Mouse (Mus musculus) embryonic facial prominence, embryonic 15.5 days (tissue): ENCODE measurements around the gene Oasl1. TPM values are rescaled to one million over a fixed set of nuclear protein-coding genes. Genes with fewer than 3 reads are reported as not detected.
A peak's percentile ranks its signal among the peaks of the same experiment; 100 is the strongest.
"Not testable (repeated sequence)": the region's sequence is repeated elsewhere in the genome, so short reads cannot be mapped to it uniquely, and the experiment has no call there.

Experiments
- ATAC-seq: fragments of 200-750 bp; cut with Nextera tagmentation; 2 replicates; pipeline ENCODE4 v1.8.0; 2017; ENCODE audit warnings: low read depth, moderate TSS enrichment; ENCODE audit not compliant: insufficient number of reproducible peaks, low FRiP score, low TSS enrichment
- H3K27ac ChIP-seq: fragments of 300-500 bp; sonication (generic); replicated peaks from 2 replicates; pipeline ENCODE4 v1.5.1; 2015; ENCODE audit warnings: mild to moderate bottlenecking, inconsistent platforms
- H3K27me3 ChIP-seq: fragments of 300-500 bp; sonication (generic); 2 replicates; pipeline ENCODE4 v1.6.1; 2015; ENCODE audit warnings: inconsistent platforms
- H3K36me3 ChIP-seq: fragments of 300-500 bp; sonication (generic); 2 replicates; pipeline ENCODE4 v1.6.1; 2015; ENCODE audit warnings: mild to moderate bottlenecking, inconsistent platforms
- H3K4me1 ChIP-seq: fragments of 300-500 bp; sonication (generic); 2 replicates; pipeline ENCODE4 v1.6.1; 2015; ENCODE audit warnings: inconsistent platforms
- H3K4me2 ChIP-seq: fragments of 300-500 bp; sonication (generic); replicated peaks from 2 replicates; pipeline ENCODE4 v1.6.1; 2015; ENCODE audit warnings: mild to moderate bottlenecking, inconsistent platforms
- H3K4me3 ChIP-seq: fragments of 300-500 bp; sonication (generic); replicated peaks from 2 replicates; pipeline ENCODE4 v1.5.1; 2015; ENCODE audit warnings: mild to moderate bottlenecking, inconsistent platforms
- H3K9ac ChIP-seq: fragments of 300-500 bp; sonication (generic); 2 replicates; pipeline ENCODE4 v1.6.1; 2015; ENCODE audit warnings: inconsistent platforms
- H3K9me3 ChIP-seq: fragments of 300-500 bp; sonication (generic); replicated peaks from 2 replicates; pipeline ENCODE4 v1.6.1; 2016; ENCODE audit warnings: inconsistent platforms
- WGBS: fragments of 180-500 bp; shearing (Covaris S2); methylation state at CpG from one replicate; pipeline ENCODE4 v1.1.7; 2015; 5-methylcytosine and 5-hydroxymethylcytosine counted together
- polyA plus RNA-seq: library from polyadenylated mRNA; unstranded; fragments of >200 nt; fragmentation: Nextera tagmentation; extraction: Ambion mirVana; gene quantifications from 2 replicates; pipeline ENCODE4 v1.2.1, GENCODE M21; 2015

Gene Oasl1
- polyA plus RNA-seq, 1 experiment from 2014 or later = 0.89 TPM

DNA sequence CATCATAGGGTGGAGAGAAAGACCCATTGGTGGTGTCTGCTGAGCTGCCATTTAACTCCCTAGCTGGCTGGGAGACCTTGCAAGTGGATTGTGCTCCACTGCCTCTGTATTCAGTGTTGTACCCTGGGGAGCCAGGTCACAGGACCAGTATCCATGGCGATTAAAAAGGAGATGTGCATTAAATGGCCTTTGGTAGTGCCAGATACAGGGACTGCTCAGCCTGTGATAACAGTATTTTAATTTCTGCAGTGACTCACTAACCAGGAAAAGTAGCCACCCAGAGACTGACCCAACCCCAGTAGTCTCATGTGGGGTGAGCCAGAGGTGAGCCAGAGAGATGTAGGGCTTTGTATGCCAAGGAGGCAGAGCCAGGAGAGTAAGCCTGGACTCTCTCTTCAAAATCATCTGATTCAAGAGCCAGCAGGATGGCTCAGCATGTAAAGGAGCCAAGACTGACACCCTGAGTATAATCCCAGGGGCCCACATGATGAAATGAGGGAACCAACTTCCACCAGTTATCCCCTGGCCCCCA is 3.2 kb downstream of the Oasl1 start:
- H3K36me3 ChIP-seq = no peaks in the 10 kb centered on the region
- H3K27me3 ChIP-seq = no peaks in the 10 kb centered on the region

DNA sequence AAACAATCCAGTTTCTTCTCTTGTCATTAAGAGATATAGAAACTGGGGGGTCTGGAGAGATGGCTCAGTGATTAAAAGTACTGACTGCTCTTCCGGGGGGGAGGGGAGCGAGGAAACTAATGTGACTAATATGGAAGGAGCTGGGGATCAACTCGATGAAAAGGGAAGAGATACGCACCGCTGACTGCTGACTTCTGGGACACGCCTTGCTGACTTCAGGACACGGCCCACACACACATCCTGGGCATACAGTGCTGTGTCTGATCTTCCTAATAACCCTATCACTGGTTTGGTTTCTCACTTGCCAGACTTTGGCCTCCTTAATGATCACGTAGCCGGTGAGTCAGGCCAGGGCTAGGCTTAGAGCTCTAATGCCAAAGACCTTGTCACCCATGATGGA is 3.7 kb downstream of the Oasl1 start:
- ATAC-seq = no peak
- Histone ChIP-seq H3K9me3 (no peaks in the 10 kb centered on the region), H3K27me3 (no peaks in the 10 kb centered on the region), H3K4me1 (peaks cover 3% of the 10 kb centered on the region; the same call in 1 of the 2 replicates), H3K36me3 (no peaks in the 10 kb centered on the region), H3K4me3 (no peak overlapping the region), H3K9ac (no peak overlapping the region), H3K27ac (no peak overlapping the region), H3K4me2 (no peak overlapping the region)
- 79% methylated on average over 9 of the region's 9 CpGs for WGBS

More for the DNA sequence above, 3.2 kb downstream of the Oasl1 start:
- Histone ChIP-seq H3K9ac (no peak overlapping the region), H3K27ac (no peak overlapping the region), H3K4me1 (peaks cover 3% of the 10 kb centered on the region; the same call in 1 of the 2 replicates), H3K4me2 (no peak overlapping the region), H3K4me3 (no peak overlapping the region), H3K9me3 (no peaks in the 10 kb centered on the region)
- ATAC-seq = no peak
- WGBS = 72% methylated on average over 1 of the region's 1 CpGs

DNA sequence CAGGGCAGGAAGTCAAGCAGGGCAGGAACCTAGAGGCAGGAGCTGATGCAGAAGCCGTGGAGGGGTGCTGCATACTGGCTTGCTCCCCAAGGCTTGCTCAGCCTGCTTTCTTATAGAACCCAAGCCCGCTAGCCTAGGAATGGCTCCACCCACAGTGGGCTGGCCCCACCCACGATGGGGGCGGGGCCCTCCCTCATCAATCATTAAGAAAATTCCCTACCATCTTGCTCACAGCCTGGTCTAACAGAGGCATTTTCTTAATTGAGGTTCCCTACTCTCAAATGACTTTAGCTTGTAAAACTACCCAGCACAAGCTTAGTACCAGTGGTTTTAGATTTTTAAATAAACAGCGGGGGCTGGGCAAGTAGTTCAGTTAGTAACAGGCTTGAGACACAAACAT is 8.6 kb downstream of the Oasl1 start:
- WGBS = 57% methylated on average over 5 of the region's 5 CpGs
- Histone ChIP-seq H3K36me3 (no peaks in the 10 kb centered on the region), H3K4me3 (no peak overlapping the region), H3K9ac (no peak overlapping the region), H3K9me3 (no peaks in the 10 kb centered on the region), H3K4me2 (no peak overlapping the region), H3K27ac (no peak overlapping the region), H3K4me1 (no peaks in the 10 kb centered on the region), H3K27me3 (no peaks in the 10 kb centered on the region)
- ATAC-seq = no peak

DNA sequence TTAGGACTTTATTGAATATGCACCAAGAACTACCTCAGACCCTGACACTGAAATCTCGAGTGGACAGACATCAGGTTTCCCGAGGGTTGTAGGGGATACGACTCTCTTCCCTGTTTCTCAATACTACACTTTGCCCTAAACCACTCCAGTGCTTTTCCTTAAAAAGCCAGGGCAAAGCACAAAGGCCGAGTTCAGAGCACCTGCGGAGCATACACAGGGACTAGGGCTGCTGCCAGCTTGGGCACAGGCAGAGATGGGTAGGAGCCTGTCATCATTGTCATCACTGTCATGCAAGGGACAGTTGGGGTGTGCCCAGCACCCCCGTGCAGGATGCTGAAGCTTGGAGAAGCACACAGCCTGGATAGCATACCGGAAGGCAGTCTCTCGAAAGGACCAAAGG is 10.2 kb downstream of the Oasl1 start:
- no peak overlapping the region for H3K4me3 ChIP-seq
- no peaks in the 10 kb centered on the region for H3K9me3 ChIP-seq
- WGBS = 81% methylated on average over 8 of the region's 8 CpGs
- no peak for ATAC-seq
- no peaks in the 10 kb centered on the region for H3K27me3 ChIP-seq
- no peaks in the 10 kb centered on the region for H3K4me1 ChIP-seq
- H3K27ac ChIP-seq = no peak overlapping the region
- H3K9ac ChIP-seq = no peak overlapping the region
- H3K4me2 ChIP-seq = no peak overlapping the region
- H3K36me3 ChIP-seq = no peaks in the 10 kb centered on the region

DNA sequence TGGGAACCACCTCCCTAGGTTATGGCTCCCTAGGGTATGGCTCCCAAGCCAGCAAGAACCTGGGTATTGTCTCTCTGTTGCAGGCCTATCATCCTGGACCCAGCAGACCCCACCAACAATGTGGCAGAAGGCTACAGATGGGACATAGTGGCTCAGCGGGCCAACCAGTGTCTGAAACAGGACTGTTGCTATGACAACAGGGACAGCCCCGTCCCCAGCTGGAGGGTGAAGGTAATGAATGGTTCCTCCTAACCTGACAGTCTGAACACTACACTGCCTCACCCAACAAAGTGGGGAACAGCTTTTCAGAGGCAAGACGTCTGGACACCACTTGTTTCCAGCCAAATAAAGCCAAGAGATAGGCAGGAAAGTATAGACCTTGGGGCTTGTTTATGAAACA is 12.8 kb downstream of the Oasl1 start:
- Histone ChIP-seq H3K4me2 (no peak overlapping the region), H3K9ac (no peak overlapping the region), H3K4me3 (no peak overlapping the region), H3K36me3 (no peaks in the 10 kb centered on the region), H3K4me1 (no peaks in the 10 kb centered on the region), H3K27ac (no peak overlapping the region), H3K27me3 (no peaks in the 10 kb centered on the region), H3K9me3 (no peaks in the 10 kb centered on the region)
- ATAC-seq = peak; percentile 37; the same call in 1 of the 2 replicates
- WGBS = 29% methylated on average over 3 of the region's 3 CpGs

DNA sequence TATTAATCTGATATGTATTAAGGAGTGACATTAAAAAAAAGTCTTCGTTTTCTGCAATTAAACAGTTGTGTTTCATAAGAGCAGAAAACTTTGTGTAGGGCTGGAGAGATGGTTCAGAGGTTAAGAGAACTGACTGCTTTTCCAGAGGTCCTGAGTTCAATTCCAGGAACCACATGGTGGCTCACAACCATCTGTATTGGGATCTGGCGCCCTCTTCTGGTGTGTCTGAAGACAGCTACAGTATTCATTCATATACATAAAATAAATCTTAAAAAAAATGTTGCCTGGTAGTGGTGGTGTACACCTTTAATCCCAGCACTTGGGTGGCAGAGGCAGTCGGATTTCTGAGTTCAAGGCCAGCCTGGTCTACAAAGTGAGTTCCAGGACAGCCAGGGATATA is 18.1 kb downstream of the Oasl1 start:
- not testable (repeated sequence) for ATAC-seq, H3K9ac ChIP-seq, H3K27me3 ChIP-seq, H3K27ac ChIP-seq, H3K9me3 ChIP-seq, H3K4me1 ChIP-seq
- Histone ChIP-seq H3K4me2 (0 out of 2 replicates have a peak overlapping the region, but pooled peaks have one; percentile 77), H3K36me3 (peaks cover 10% of the 10 kb centered on the region), H3K4me3 (peak overlapping the region; percentile 96; the same call in 1 of the 2 replicates)
- WGBS = 56% methylated on average over 3 of the region's 3 CpGs

DNA sequence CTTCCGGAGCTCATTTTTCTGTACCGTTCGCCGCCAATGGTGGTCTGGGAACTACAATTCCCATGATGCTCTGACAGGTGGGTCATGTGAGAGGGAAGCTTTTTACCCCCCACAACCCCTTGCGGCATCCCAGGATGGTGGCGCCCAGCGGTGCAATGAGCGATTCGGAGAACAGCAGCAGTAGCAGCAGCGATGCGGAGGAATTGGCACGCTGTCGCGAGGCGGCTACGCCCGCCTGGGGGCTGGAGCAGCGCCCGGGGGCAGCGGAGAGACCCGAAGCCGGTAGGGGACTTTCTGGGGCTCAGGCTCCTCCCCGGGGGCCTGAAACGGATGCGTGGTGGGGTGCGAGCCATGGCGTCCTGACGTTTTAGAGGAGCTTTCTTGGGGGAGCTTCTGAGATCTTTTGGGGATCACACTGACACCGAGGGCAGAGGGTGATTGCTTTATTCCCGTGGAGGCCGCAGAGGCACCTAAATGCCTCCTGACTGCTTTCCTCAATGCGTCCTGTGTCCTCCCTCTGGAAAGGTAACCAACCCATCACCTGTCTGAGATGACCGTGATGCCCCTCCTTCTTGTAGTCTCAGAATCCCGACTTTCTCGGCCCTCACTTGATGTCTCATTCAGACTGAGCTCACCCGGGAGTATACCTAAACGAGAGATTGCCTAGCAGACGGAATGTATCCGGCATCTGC is 19.2 kb downstream of the Oasl1 start, which contains the start of gene 2210016L21Rik:
TSS of gene 2210016L21Rik (plus strand) at position 85 of the 692 bp plus-strand sequence.
- H3K27me3 ChIP-seq = no peaks in the 10 kb centered on the region
- ATAC-seq = peak; percentile 89
- peaks cover 21% of the 10 kb centered on the region for H3K36me3 ChIP-seq
- under 1% methylated on average over 39 of the region's 39 CpGs for WGBS
- H3K4me1 ChIP-seq = peaks cover 5% of the 10 kb centered on the region; the same call in 1 of the 2 replicates
- H3K27ac ChIP-seq = peak within 1 kb of the TSS; percentile 86
- no peaks in the 10 kb centered on the region for H3K9me3 ChIP-seq
- peak within 1 kb of the TSS; percentile 91 for H3K9ac ChIP-seq
- H3K4me2 ChIP-seq = peak within 1 kb of the TSS; percentile 77
- H3K4me3 ChIP-seq = peak within 1 kb of the TSS; percentile 96

DNA sequence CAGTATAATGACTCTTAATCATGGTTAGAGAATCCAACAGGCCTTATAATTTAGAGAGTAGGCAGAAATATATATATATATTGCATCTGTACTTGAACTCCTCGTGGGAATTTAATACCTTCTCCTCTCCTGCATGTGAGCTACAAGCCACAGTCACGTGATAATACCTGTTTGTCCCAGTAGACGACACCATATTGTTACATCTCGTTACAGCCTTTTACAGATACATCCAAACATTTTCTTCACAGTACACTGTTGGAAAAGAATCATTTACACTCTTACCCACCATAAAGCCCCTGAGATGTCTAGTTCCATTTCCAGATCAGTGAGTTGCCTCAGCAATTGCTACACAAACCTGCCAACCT is 19.7 kb downstream of the Oasl1 start:
- peaks cover 5% of the 10 kb centered on the region; the same call in 1 of the 2 replicates for H3K4me1 ChIP-seq
- peaks cover 27% of the 10 kb centered on the region for H3K36me3 ChIP-seq
- no peak overlapping the region; the same call in 1 of the 2 replicates for H3K27ac ChIP-seq
- 0 out of 2 replicates have a peak overlapping the region, but pooled peaks have one; percentile 91 for H3K9ac ChIP-seq
- H3K4me3 ChIP-seq = peak overlapping the region; percentile 96
- ATAC-seq = no peak
- 31% methylated on average over 4 of the region's 4 CpGs for WGBS
- no peaks in the 10 kb centered on the region for H3K9me3 ChIP-seq
- H3K27me3 ChIP-seq = no peaks in the 10 kb centered on the region
- H3K4me2 ChIP-seq = peak overlapping the region; percentile 77

DNA sequence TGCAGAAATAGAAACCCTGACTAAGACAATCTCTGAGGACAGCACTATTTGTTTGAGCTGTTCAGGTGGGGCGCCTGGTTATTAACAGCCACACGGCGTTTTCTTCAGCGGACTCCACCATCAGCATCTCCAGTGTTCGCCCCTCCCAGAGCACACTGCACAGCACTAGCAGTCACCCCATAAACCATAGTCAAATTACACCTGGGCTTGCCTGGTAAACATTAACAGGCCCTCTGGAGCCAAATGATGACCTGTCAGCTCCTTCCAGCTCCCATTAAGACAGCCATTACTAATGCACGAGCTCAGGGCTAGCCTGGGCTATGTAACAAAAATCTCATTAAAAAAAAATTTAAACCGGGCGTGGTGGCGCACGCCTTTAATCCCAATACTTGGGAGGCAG is 22.0 kb downstream of the Oasl1 start:
- no peaks in the 10 kb centered on the region for H3K9me3 ChIP-seq
- H3K4me3 ChIP-seq = no peak overlapping the region
- no peaks in the 10 kb centered on the region for H3K27me3 ChIP-seq
- H3K27ac ChIP-seq = no peak overlapping the region
- peaks cover 10% of the 10 kb centered on the region; the same call in 1 of the 2 replicates for H3K4me1 ChIP-seq
- 95% methylated on average over 10 of the region's 10 CpGs for WGBS
- no peak for ATAC-seq
- no peak overlapping the region for H3K4me2 ChIP-seq
- H3K9ac ChIP-seq = no peak overlapping the region
- H3K36me3 ChIP-seq = peaks cover 50% of the 10 kb centered on the region

DNA sequence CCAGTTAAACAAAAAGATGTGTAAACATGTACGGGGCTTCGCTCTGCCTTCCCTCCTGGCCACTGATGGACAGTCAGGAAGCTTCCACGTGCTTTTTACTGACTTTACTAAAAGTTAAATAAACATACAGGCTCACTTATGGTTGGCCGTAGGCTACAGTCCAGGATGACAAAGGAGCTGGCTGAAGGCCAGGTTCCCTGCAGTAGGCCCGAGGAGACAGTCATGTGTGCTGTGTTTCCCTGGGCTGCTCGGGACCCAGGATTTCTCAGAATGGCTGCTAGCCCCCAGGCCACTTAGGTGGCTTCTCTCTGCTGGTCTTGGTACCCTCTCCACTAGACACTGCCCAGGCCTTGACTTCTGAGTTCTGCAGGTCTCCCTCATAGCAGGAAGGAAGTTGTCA is 25.9 kb downstream of the Oasl1 start:
- Histone ChIP-seq H3K4me2 (no peak overlapping the region), H3K9ac (no peak overlapping the region), H3K4me1 (peaks cover 10% of the 10 kb centered on the region), H3K9me3 (no peaks in the 10 kb centered on the region), H3K27me3 (no peaks in the 10 kb centered on the region), H3K4me3 (no peak overlapping the region), H3K36me3 (peaks cover 46% of the 10 kb centered on the region), H3K27ac (0 out of 2 replicates have a peak overlapping the region, but pooled peaks have one; percentile 28)
- ATAC-seq = no peak
- WGBS = 54% methylated on average over 6 of the region's 6 CpGs

DNA sequence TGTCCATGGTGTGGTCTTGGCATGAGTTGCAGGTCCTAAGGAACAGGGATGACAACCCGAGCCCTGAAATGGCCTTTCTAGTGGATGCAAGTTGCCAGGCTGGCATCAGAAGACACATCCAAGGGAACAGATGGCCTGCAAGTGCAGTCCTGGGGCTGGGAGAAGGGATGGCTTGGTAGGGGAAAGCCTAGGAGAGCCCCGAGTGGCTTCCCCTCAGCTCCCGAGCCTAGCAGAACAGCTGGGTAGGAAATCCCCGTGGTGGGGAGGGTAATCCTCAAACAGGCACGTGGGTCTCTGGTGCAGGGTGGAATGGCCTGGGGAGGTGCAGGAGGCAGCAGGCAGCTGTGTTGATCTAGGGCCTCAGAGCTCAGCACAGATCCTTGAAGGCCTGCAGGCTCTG is 26.3 kb downstream of the Oasl1 start:
- no peak overlapping the region for H3K4me2 ChIP-seq
- 57% methylated on average over 5 of the region's 5 CpGs for WGBS
- no peak overlapping the region for H3K4me3 ChIP-seq
- H3K9ac ChIP-seq = no peak overlapping the region
- H3K4me1 ChIP-seq = peaks cover 10% of the 10 kb centered on the region
- H3K27me3 ChIP-seq = no peaks in the 10 kb centered on the region
- peaks cover 46% of the 10 kb centered on the region for H3K36me3 ChIP-seq
- 0 out of 2 replicates have a peak overlapping the region, but pooled peaks have one; percentile 28 for H3K27ac ChIP-seq
- H3K9me3 ChIP-seq = no peaks in the 10 kb centered on the region
- ATAC-seq = peak; percentile 17; the same call in 1 of the 2 replicates
